Mouse (Mus musculus) kidney, adult 2 months (tissue): Measurements from ENCODE around the gene Aip.

Experiments
- CTCF ChIP-seq: fragments of 200-500 bp; conservative IDR thresholded peaks from 2 replicates; pipeline ENCODE4 v1.5.1; 2011; ENCODE audit warnings: low read depth, mild to moderate bottlenecking, control low read depth, low read length, moderate library complexity, mixed read lengths; ENCODE audit not compliant: insufficient read depth, insufficient read length
- POLR2A ChIP-seq: fragments of 200-500 bp; IDR thresholded peaks from one replicate; pipeline ENCODE4 v1.6.1; 2011; ENCODE audit warnings: low read depth, low read length, control low read depth

GRCm38 (mm10) chr19:4072706-4073424 is 52.8 kb downstream of the Aip start:
- no peak for TF ChIP-seq CTCF
- TF ChIP-seq POLR2A, result no peak
